Mouse (Mus musculus): ENCODE data around the gene Etnk2. TPM values are rescaled to one million over a fixed set of nuclear protein-coding genes. Genes with fewer than 3 reads are reported as not detected.

Etnk2 gene
- polyA plus RNA-seq, 1 experiment from 2014 or later, result 2.8 TPM

DNA sequence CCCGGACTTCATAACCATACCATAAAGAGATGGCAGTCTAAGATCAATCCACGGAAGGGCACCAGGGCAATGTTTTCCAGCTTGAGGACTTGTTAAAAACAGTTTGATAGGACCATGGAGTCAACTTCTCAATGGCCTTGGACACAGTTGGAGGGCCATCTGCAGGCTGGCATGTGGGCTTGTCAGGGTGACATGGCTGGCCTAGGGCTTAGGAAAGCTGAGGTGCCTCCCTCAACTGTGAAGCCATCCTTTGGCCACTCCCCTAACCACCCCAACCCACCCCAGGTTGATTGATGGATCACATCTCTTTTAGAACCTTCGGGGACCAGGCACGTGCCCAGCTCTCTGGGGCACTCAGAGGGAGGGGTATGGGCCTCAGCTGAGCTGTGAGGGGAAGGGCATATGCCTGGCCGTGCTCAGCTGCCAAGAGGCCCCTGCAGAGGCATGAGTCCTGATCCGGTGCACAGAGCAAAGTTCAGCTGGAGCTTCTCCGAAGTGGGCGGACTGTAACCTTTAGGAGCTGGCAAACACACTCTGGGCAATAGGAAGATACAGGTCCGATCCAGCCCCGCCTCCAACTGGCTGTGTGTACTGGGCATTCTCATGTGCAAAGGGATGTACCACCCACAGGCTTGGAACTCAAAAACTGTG is 12.4 kb downstream of the Etnk2 start:
- H3K27me3 ChIP-seq (ENCODE audit: control insufficient read depth, insufficient read depth, low read length), result no peaks in the 10 kb centered on the region
- H3K4me1 ChIP-seq (replicated peaks; ENCODE audit: control insufficient read depth, insufficient read depth), result no peaks in the 10 kb centered on the region
- H3K4me2 ChIP-seq (replicated peaks; ENCODE audit: low read depth), result no peak overlapping the region
- no peak for TF ChIP-seq CTCF (IDR thresholded peaks at IDR 0.05; ENCODE audit: low read depth)
- no peak for TF ChIP-seq EP300 (optimal IDR thresholded peaks at IDR 0.05)
- H3K27ac ChIP-seq (replicated peaks), result no peak overlapping the region
- ATAC-seq (ENCODE audit: low FRiP score, low TSS enrichment) (no peak; the same call in 1 of the 2 replicates), DNase-seq (ENCODE audit: low spot score) (no peak)
- H3K9me3 ChIP-seq (ENCODE audit: control insufficient read depth, low read length), result no peaks in the 10 kb centered on the region
- H3K36me3 ChIP-seq (ENCODE audit: control insufficient read depth, insufficient read depth, low read length), result no peaks in the 10 kb centered on the region
- no peak overlapping the region; the same call in 1 of the 2 replicates for H3K9ac ChIP-seq (ENCODE audit: low read length)
- no peak overlapping the region for H3K4me3 ChIP-seq (ENCODE audit: low read depth, low read length)
- WGBS, result 53% methylated on average over 10 of the region's 10 CpGs

DNA sequence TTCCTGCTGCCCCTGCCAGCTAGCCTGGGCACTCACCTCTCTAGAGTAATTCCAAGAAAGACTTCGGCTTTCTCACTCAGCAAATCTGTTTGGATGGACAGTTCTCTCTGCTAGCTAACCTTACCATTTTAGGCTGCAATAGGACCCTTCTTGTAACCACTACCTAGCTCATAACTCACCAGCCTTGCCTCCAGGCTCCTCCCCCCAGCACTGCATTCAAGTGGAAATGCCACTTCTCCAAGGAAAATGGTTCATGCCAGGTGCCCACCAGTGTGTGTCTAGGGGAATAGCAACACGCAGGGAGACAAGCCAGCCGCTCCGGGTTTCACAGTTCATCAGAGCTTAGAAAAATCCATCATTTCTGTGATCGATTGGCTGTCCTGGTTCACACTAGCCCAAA is 14.2 kb downstream of the Etnk2 start:
- WGBS, result 88% methylated on average over 5 of the region's 5 CpGs
- Histone ChIP-seq H3K27me3 (ENCODE audit: control insufficient read depth, insufficient read depth, low read length) (no peaks in the 10 kb centered on the region), H3K9ac (ENCODE audit: low read length) (no peak overlapping the region), H3K4me2 (replicated peaks; ENCODE audit: low read depth) (no peak overlapping the region), H3K4me3 (ENCODE audit: low read depth, low read length) (no peak overlapping the region), H3K9me3 (ENCODE audit: control insufficient read depth, low read length) (no peaks in the 10 kb centered on the region), H3K4me1 (replicated peaks; ENCODE audit: control insufficient read depth, insufficient read depth) (no peaks in the 10 kb centered on the region), H3K27ac (replicated peaks) (no peak overlapping the region), H3K36me3 (ENCODE audit: control insufficient read depth, insufficient read depth, low read length) (no peaks in the 10 kb centered on the region)
- no peak for TF ChIP-seq CTCF (IDR thresholded peaks at IDR 0.05; ENCODE audit: low read depth)
- no peak for TF ChIP-seq EP300 (optimal IDR thresholded peaks at IDR 0.05)
- ATAC-seq (ENCODE audit: low FRiP score, low TSS enrichment), result no peak
- no peak for DNase-seq (ENCODE audit: low spot score)

DNA sequence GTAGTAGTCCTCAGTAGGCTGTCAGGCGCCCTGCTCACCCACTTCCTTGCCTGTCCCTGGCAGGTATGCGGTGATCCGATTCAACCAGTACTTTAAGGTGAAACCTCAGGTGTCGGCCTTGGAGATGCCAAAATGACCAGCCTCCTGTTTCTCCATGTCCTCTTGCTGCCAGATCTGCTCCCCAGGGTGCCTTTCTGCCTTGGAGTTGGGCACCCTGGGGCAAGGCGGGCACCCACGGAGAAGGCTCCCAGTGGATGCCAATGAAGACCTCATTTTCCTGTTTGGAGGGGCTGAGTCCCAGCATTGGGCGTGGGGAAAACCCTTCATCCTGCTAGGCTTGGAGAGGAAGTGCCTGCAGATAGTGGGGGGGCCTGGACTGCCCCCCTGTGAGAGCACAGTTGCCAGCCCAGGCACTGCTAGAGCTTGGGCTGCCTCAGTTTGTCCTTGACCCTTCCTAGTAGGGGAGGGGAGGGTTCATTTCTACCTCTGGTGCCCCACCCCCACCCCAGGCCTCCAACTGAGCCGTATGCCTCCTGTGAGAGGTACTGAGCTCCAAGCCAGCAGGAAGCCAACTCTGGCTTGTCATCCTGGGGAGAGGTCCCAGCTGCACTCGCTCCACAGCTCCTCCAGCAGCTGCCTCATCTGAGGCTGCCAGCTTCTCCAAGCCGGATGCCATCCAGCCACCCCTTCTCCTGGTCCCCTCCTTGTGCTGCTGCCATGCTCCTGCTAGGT is 16.0 kb downstream of the Etnk2 start:
- ATAC-seq (ENCODE audit: low FRiP score, low TSS enrichment), result no peak
- no peak overlapping the region for H3K27ac ChIP-seq (replicated peaks)
- 62% methylated on average over 10 of the region's 10 CpGs for WGBS

DNA sequence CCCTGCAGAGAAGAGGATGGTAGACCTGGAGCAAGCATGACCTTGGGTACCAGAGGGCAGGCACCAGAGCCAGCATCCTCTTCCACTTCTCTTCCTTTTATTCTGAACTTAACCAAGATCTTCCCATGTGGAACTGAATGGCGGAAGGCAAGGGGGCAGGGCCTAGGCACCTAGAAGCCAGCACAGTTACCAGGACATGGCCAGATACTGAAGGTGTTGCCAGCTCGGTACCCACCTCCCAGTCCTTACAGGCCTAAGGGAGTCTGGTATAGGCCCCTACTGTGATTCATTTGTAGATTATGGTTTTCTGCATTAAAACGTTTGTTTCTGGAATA is 16.6 kb downstream of the Etnk2 start:
- DNase-seq (ENCODE audit: low spot score) (no peak), ATAC-seq (ENCODE audit: low FRiP score, low TSS enrichment) (no peak)
- TF ChIP-seq EP300 (optimal IDR thresholded peaks at IDR 0.05) (no peak), CTCF (IDR thresholded peaks at IDR 0.05; ENCODE audit: low read depth) (no peak)
- Histone ChIP-seq H3K4me3 (ENCODE audit: low read depth, low read length) (no peak overlapping the region), H3K36me3 (ENCODE audit: control insufficient read depth, insufficient read depth, low read length) (peaks cover 4% of the 10 kb centered on the region; the same call in 1 of the 2 replicates), H3K4me2 (replicated peaks; ENCODE audit: low read depth) (no peak overlapping the region), H3K27ac (replicated peaks) (no peak overlapping the region), H3K9me3 (ENCODE audit: control insufficient read depth, low read length) (no peaks in the 10 kb centered on the region), H3K27me3 (ENCODE audit: control insufficient read depth, insufficient read depth, low read length) (no peaks in the 10 kb centered on the region), H3K4me1 (replicated peaks; ENCODE audit: control insufficient read depth, insufficient read depth) (no peaks in the 10 kb centered on the region), H3K9ac (ENCODE audit: low read length) (no peak overlapping the region)
- WGBS, result 74% methylated on average over 3 of the region's 3 CpGs

More for the DNA sequence above, 16.0 kb downstream of the Etnk2 start:
- no peak overlapping the region for H3K4me2 ChIP-seq (replicated peaks; ENCODE audit: low read depth)
- H3K4me3 ChIP-seq (ENCODE audit: low read depth, low read length), result no peak overlapping the region
- TF ChIP-seq CTCF (IDR thresholded peaks at IDR 0.05; ENCODE audit: low read depth) (no peak), EP300 (optimal IDR thresholded peaks at IDR 0.05) (no peak)
- no peak for DNase-seq (ENCODE audit: low spot score)
- H3K4me1 ChIP-seq (replicated peaks; ENCODE audit: control insufficient read depth, insufficient read depth), result no peaks in the 10 kb centered on the region
- H3K27me3 ChIP-seq (ENCODE audit: control insufficient read depth, insufficient read depth, low read length), result no peaks in the 10 kb centered on the region
- no peaks in the 10 kb centered on the region for H3K9me3 ChIP-seq (ENCODE audit: control insufficient read depth, low read length)
- peaks cover 4% of the 10 kb centered on the region; the same call in 1 of the 2 replicates for H3K36me3 ChIP-seq (ENCODE audit: control insufficient read depth, insufficient read depth, low read length)
- no peak overlapping the region; the same call in 1 of the 2 replicates for H3K9ac ChIP-seq (ENCODE audit: low read length)

DNA sequence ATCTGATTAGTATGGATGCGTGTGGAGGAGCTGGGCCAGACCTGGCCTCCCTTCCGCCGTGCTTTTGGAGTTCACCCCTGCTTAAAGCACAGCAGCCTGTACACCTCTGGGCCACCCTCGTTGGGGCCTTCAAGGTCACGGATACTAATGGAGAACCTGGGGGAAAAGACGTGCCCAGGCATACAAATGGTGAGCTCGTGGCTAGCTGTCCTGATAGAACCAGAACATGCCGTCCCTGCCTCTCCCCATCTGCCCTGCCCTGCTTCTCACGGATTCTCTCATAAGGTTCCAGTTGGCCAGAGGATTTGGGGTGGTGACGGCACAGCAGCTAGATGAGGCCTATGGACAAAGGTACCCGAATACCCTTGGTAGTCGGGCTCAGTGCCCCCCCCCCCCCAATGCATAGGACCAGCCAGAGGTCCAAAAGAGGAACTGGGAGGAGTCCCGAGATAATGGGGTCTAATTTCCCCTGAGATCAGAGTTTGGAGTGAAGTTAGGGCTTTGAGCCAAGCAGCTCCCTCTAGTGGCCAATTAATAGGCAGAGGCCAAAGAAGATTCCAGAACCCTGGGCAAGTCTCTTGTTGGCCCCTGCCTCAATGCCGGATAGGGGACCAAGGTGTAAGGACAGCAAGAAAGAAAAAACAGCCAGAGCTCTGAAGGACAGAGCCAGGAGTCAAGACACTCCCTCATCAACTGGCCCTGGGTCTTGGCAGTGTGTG is 17.1 kb downstream of the Etnk2 start:
- TF ChIP-seq EP300 (optimal IDR thresholded peaks at IDR 0.05) (no peak), CTCF (IDR thresholded peaks at IDR 0.05; ENCODE audit: low read depth) (peak; percentile 84)
- Histone ChIP-seq H3K9ac (ENCODE audit: low read length) (no peak overlapping the region), H3K36me3 (ENCODE audit: control insufficient read depth, insufficient read depth, low read length) (peaks cover 4% of the 10 kb centered on the region; the same call in 1 of the 2 replicates), H3K9me3 (ENCODE audit: control insufficient read depth, low read length) (no peaks in the 10 kb centered on the region), H3K4me2 (replicated peaks; ENCODE audit: low read depth) (no peak overlapping the region), H3K27ac (replicated peaks) (no peak overlapping the region), H3K4me1 (replicated peaks; ENCODE audit: control insufficient read depth, insufficient read depth) (no peaks in the 10 kb centered on the region), H3K27me3 (ENCODE audit: control insufficient read depth, insufficient read depth, low read length) (no peaks in the 10 kb centered on the region), H3K4me3 (ENCODE audit: low read depth, low read length) (no peak overlapping the region)
- WGBS, result 60% methylated on average over 14 of the region's 14 CpGs
- no peak for DNase-seq (ENCODE audit: low spot score)
- ATAC-seq (ENCODE audit: low FRiP score, low TSS enrichment), result no peak

All from stomach, postnatal 0 days (tissue).